Mouse (Mus musculus): Measurements from ENCODE around the gene Rnh1.

Gene Rnh1

GRCm38 (mm10) chr7:141115874-141116273, 56.8 kb downstream of the Rnh1 start:
- CTCF ChIA-PET = no interaction called here

All from spleen, embryonic (tissue).